Mouse (Mus musculus): ENCODE results near the gene Haus6. TPM values are rescaled to one million over a fixed set of nuclear protein-coding genes. Genes with fewer than 3 reads are reported as not detected.
A peak's percentile ranks its signal among the peaks of the same experiment; 100 is the strongest.

Haus6 gene
- polyA plus RNA-seq, 1 experiment from 2014 or later = 6.3 TPM

DNA sequence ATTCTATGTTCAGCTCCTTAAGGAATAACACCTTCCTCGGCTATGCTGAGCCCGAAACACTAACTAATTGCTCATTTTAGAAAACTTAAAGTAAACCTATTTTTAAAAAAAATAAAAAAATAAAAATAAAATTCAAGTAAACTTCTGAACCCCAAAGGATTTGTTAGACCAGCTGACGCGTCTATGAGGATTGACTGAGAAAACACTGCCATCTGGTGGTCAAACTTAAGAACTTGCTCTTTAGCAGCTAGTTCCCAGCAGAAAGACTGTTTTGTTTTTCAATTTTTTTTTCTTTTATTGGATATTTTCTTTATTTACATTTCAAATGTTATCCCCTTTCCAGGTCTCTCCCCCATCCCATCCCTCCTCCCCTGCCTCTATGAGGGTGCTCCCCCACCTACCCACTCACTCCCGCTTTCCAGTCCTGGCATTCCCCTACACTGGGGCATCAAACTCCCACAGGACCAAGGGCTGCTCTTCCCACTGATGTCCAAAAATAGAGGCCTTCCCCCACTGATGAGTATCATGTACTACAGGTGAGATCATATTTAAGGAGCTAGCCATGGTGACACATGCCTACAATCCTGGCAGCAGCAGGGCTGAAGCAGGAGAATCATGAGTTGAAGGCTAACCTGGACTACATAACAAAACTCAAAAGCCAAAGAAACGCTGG lies 56.7 kb downstream of the Haus6 start:
- Histone ChIP-seq H3K27me3 (ENCODE audit: control insufficient read depth, insufficient read depth, low read length) (no peaks in the 10 kb centered on the region), H3K9ac (replicated peaks; ENCODE audit: low read depth, low read length) (no peak overlapping the region), H3K4me3 (ENCODE audit: low read depth, low read length) (no peak overlapping the region), H3K9me3 (ENCODE audit: control insufficient read depth, low read length) (no peaks in the 10 kb centered on the region), H3K4me2 (ENCODE audit: low read depth, low read length) (no peak overlapping the region), H3K36me3 (ENCODE audit: control insufficient read depth, insufficient read depth, low read length) (no peaks in the 10 kb centered on the region), H3K27ac (ENCODE audit: low read depth, low read length) (no peak overlapping the region), H3K4me1 (ENCODE audit: control insufficient read depth, insufficient read depth, low read length) (no peaks in the 10 kb centered on the region)
- WGBS = 29% methylated on average over 6 of the region's 6 CpGs
- ATAC-seq (ENCODE audit: low read depth) = peak; percentile 54; the same call in 1 of the 2 replicates

DNA sequence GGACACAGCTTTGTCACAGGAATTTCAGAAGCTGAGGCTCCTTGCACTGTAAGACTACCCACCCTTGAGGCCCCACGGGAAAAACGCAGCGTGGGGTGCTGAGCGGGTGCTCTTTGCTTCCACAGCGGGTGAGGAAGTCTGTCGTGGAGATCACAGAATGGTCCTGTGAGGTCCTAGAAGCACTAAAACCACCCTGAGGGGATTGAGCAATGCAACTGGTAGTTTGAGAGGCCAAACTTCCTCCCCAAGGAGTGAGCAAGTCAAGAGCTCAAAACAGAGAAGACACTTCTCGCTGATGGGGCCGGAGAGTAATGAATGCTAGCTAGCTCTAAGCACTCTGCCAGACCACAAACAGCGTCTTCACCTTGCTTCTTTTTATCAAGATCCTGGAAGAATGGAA lies 63.5 kb downstream of the Haus6 start:
- no peak overlapping the region for H3K4me2 ChIP-seq (ENCODE audit: low read depth, low read length)
- H3K9ac ChIP-seq (replicated peaks; ENCODE audit: low read depth, low read length) = no peak overlapping the region
- no peak for ATAC-seq (ENCODE audit: low read depth)
- no peak overlapping the region for H3K4me3 ChIP-seq (ENCODE audit: low read depth, low read length)
- no peaks in the 10 kb centered on the region for H3K9me3 ChIP-seq (ENCODE audit: control insufficient read depth, low read length)
- H3K36me3 ChIP-seq (ENCODE audit: control insufficient read depth, insufficient read depth, low read length) = no peaks in the 10 kb centered on the region
- H3K27me3 ChIP-seq (ENCODE audit: control insufficient read depth, insufficient read depth, low read length) = no peaks in the 10 kb centered on the region
- H3K4me1 ChIP-seq (ENCODE audit: control insufficient read depth, insufficient read depth, low read length) = peaks cover 13% of the 10 kb centered on the region
- H3K27ac ChIP-seq (ENCODE audit: low read depth, low read length) = no peak overlapping the region
- WGBS = 85% methylated on average over 9 of the region's 9 CpGs

DNA sequence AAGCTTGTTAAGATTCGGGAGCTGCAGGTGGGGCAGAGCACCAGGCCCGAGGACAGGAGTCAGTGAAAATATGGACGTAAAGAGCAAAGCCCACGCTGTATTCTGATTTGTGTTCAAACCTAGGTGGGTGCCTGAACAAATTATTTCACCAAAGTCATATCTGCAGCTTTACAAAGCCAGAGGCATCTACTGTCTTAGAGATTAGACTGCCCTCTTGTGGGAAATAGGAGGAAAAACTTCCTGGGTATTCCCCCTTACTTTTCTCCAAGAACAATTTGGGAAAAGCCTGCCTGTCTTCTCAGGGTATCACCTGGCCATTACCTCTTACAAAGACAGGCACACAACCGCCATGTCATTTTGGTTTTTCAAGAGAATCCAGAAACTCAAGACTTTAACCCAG lies 66.2 kb downstream of the Haus6 start:
- H3K4me3 ChIP-seq (ENCODE audit: low read depth, low read length) = no peak overlapping the region
- peaks cover 13% of the 10 kb centered on the region for H3K4me1 ChIP-seq (ENCODE audit: control insufficient read depth, insufficient read depth, low read length)
- no peak overlapping the region for H3K4me2 ChIP-seq (ENCODE audit: low read depth, low read length)
- no peaks in the 10 kb centered on the region for H3K27me3 ChIP-seq (ENCODE audit: control insufficient read depth, insufficient read depth, low read length)
- H3K27ac ChIP-seq (ENCODE audit: low read depth, low read length) = no peak overlapping the region
- H3K9ac ChIP-seq (replicated peaks; ENCODE audit: low read depth, low read length) = no peak overlapping the region
- WGBS = 47% methylated on average over 5 of the region's 5 CpGs
- 0 out of 2 replicates have a peak, but pooled peaks have one; percentile 45 for ATAC-seq (ENCODE audit: low read depth)
- H3K36me3 ChIP-seq (ENCODE audit: control insufficient read depth, insufficient read depth, low read length) = no peaks in the 10 kb centered on the region
- no peaks in the 10 kb centered on the region for H3K9me3 ChIP-seq (ENCODE audit: control insufficient read depth, low read length)

DNA sequence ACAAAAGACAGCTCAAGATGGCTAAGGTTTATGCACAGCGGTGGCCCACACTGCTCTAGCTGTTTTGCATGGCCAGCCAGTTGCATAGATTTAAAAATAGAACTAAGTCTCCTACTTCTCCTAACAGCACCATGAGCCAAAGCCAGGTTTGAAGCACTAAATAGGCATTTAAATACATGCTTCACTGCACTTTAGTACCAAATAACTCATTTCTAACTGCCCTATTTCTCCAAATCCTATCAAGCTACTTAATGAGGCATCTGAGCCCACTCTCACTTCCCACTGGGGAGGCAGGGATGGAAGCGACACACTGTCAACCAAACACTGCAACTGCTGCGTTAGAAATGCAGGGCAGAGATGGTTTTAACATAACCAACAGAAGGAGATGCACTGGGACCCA lies 67.9 kb downstream of the Haus6 start:
- peaks cover 13% of the 10 kb centered on the region for H3K4me1 ChIP-seq (ENCODE audit: control insufficient read depth, insufficient read depth, low read length)
- H3K4me3 ChIP-seq (ENCODE audit: low read depth, low read length) = no peak overlapping the region
- H3K4me2 ChIP-seq (ENCODE audit: low read depth, low read length) = no peak overlapping the region
- 38% methylated on average over 3 of the region's 3 CpGs for WGBS
- peak; percentile 83 for ATAC-seq (ENCODE audit: low read depth)
- H3K9ac ChIP-seq (replicated peaks; ENCODE audit: low read depth, low read length) = no peak overlapping the region
- H3K36me3 ChIP-seq (ENCODE audit: control insufficient read depth, insufficient read depth, low read length) = no peaks in the 10 kb centered on the region
- no peaks in the 10 kb centered on the region for H3K27me3 ChIP-seq (ENCODE audit: control insufficient read depth, insufficient read depth, low read length)
- H3K9me3 ChIP-seq (ENCODE audit: control insufficient read depth, low read length) = no peaks in the 10 kb centered on the region
- no peak overlapping the region for H3K27ac ChIP-seq (ENCODE audit: low read depth, low read length)

DNA sequence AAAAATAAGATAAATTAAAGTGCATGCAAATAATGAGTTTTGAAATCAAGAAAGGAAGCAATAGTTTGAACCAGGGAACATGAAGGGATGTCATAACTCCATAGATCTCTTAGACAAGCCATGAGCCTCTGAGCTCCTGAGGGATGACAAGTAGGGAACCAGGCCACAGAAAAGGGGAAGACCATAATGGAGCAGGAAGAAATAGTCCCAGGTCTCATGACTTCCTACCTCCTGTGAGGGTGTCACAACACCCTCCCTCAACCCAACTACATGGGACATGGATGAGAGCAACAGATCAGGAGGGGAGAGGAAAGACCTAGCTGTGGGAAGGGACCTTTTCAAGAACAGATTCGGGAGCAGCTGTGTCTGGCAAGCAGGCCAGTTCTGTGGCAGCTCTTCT lies 70.3 kb downstream of the Haus6 start:
- peaks cover 13% of the 10 kb centered on the region for H3K4me1 ChIP-seq (ENCODE audit: control insufficient read depth, insufficient read depth, low read length)
- H3K36me3 ChIP-seq (ENCODE audit: control insufficient read depth, insufficient read depth, low read length) = no peaks in the 10 kb centered on the region
- H3K27me3 ChIP-seq (ENCODE audit: control insufficient read depth, insufficient read depth, low read length) = no peaks in the 10 kb centered on the region
- no peak overlapping the region for H3K9ac ChIP-seq (replicated peaks; ENCODE audit: low read depth, low read length)
- 75% methylated on average over 1 of the region's 1 CpGs for WGBS
- no peak overlapping the region for H3K27ac ChIP-seq (ENCODE audit: low read depth, low read length)
- H3K4me3 ChIP-seq (ENCODE audit: low read depth, low read length) = no peak overlapping the region
- no peaks in the 10 kb centered on the region for H3K9me3 ChIP-seq (ENCODE audit: control insufficient read depth, low read length)
- H3K4me2 ChIP-seq (ENCODE audit: low read depth, low read length) = no peak overlapping the region
- ATAC-seq (ENCODE audit: low read depth) = no peak

DNA sequence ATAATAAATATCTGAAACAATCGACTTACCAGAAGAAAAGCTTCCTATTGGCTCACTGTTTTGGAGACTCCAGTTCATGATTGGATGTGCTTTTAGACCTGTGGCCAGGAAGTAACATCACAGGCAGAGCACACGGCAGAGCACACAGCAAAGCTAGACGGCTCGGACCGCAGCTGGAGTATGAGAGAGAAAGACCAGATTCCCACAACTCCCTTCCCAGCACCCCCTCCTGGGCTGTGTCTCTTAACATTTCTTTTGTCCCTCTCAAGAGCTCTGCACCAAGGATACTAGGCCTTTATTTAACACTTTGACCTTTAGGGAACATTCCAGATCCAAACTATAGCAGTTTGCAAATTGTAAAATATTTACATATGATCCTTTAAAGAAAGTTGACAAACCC lies 72.9 kb downstream of the Haus6 start:
- H3K4me2 ChIP-seq (ENCODE audit: low read depth, low read length) = no peak overlapping the region
- no peaks in the 10 kb centered on the region for H3K27me3 ChIP-seq (ENCODE audit: control insufficient read depth, insufficient read depth, low read length)
- H3K4me3 ChIP-seq (ENCODE audit: low read depth, low read length) = no peak overlapping the region
- H3K9ac ChIP-seq (replicated peaks; ENCODE audit: low read depth, low read length) = no peak overlapping the region
- peaks cover 5% of the 10 kb centered on the region; the same call in 1 of the 2 replicates for H3K4me1 ChIP-seq (ENCODE audit: control insufficient read depth, insufficient read depth, low read length)
- WGBS = 94% methylated on average over 5 of the region's 5 CpGs
- no peak for ATAC-seq (ENCODE audit: low read depth)
- no peaks in the 10 kb centered on the region for H3K36me3 ChIP-seq (ENCODE audit: control insufficient read depth, insufficient read depth, low read length)
- H3K9me3 ChIP-seq (ENCODE audit: control insufficient read depth, low read length) = no peaks in the 10 kb centered on the region
- no peak overlapping the region for H3K27ac ChIP-seq (ENCODE audit: low read depth, low read length)

DNA sequence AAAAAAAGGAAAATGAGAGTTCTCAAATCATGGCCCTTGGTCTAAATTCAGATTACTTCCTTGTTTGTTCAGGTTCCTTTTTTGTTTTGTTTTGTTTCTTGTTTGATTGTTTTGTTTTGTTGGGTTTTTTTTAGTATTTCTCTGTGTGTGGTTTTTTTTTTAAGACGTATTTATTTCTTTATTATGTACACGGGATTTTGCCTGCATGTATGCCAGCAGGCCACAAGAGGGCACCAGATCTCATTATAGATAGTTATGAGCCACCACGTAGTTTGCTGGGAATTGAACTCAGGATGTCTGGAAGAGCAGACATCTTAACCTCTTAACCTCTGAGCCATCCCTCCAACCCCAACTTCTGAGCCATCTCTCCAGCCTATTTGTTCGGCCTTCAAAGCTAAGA lies 73.9 kb downstream of the Haus6 start:
- H3K4me2 ChIP-seq (ENCODE audit: low read depth, low read length) = no peak overlapping the region
- no peaks in the 10 kb centered on the region for H3K4me1 ChIP-seq (ENCODE audit: control insufficient read depth, insufficient read depth, low read length)
- no peak for ATAC-seq (ENCODE audit: low read depth)
- 48% methylated on average over 4 of the region's 4 CpGs for WGBS
- no peaks in the 10 kb centered on the region for H3K9me3 ChIP-seq (ENCODE audit: control insufficient read depth, low read length)
- no peak overlapping the region for H3K27ac ChIP-seq (ENCODE audit: low read depth, low read length)
- no peak overlapping the region for H3K9ac ChIP-seq (replicated peaks; ENCODE audit: low read depth, low read length)
- no peak overlapping the region for H3K4me3 ChIP-seq (ENCODE audit: low read depth, low read length)
- H3K27me3 ChIP-seq (ENCODE audit: control insufficient read depth, insufficient read depth, low read length) = no peaks in the 10 kb centered on the region
- no peaks in the 10 kb centered on the region for H3K36me3 ChIP-seq (ENCODE audit: control insufficient read depth, insufficient read depth, low read length)

DNA sequence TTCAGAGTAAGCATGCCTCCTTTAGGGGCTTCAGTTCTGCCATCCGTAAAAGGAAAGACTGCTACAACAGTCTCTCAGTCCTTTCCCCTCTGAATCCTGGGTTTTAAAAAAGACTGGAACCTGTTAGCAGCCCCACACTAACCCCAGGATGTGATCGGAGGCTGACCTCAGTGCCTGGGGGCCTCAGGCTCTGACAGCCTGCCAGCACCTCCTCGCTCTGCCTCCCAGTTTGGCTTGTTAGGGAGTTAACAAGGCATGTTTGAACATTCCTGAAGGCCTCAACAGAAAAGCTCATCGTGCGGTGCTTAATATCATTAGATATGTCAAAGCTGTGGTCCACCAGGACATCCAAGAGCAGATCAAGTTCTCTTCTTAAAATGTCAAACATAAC lies 77.8 kb downstream of the Haus6 start:
- Histone ChIP-seq H3K27ac (ENCODE audit: low read depth, low read length) (no peak overlapping the region), H3K4me2 (ENCODE audit: low read depth, low read length) (no peak overlapping the region), H3K4me3 (ENCODE audit: low read depth, low read length) (no peak overlapping the region), H3K9ac (replicated peaks; ENCODE audit: low read depth, low read length) (no peak overlapping the region), H3K27me3 (ENCODE audit: control insufficient read depth, insufficient read depth, low read length) (no peaks in the 10 kb centered on the region), H3K36me3 (ENCODE audit: control insufficient read depth, insufficient read depth, low read length) (no peaks in the 10 kb centered on the region), H3K4me1 (ENCODE audit: control insufficient read depth, insufficient read depth, low read length) (no peaks in the 10 kb centered on the region), H3K9me3 (ENCODE audit: control insufficient read depth, low read length) (no peaks in the 10 kb centered on the region)
- no peak for ATAC-seq (ENCODE audit: low read depth)
- WGBS = 67% methylated on average over 5 of the region's 5 CpGs

DNA sequence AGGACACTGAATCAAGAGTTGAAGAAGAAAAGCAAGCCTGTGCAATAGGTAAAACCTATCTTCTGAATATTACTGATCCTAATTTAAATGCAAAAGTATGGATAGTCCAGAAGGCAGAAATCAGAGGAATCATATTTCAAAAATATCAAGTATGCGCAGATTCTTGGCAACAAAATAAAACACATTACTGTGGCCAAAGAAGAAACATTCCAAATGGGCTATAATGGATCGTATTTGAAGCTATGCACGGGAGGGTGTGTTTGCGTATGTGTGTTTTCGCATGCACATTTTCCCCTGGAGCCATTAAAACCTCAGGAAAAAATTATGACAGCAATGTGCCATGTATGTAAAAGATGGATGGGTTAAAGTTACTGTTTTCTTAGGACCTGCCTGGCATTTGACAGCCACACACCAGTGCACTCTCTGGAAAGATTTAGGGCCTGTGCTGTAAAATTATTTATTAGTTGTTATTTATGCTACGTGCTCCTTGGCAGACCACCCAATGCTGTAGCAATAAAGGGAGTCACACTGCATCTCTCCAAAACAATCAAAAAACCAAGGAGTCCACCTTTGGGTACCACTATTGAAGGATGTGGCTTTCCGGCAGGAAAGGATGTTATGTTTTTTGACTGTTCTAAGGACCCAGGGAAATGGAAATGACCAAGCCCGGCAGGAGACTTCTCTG lies 78.3 kb downstream of the Haus6 start:
- no peak overlapping the region for H3K4me3 ChIP-seq (ENCODE audit: low read depth, low read length)
- ATAC-seq (ENCODE audit: low read depth) = peak; percentile 58; the same call in 1 of the 2 replicates
- no peak overlapping the region for H3K27ac ChIP-seq (ENCODE audit: low read depth, low read length)
- whole genome bisulfite sequencing = 63% methylated on average over 8 of the region's 8 CpGs
- no peak overlapping the region for H3K9ac ChIP-seq (replicated peaks; ENCODE audit: low read depth, low read length)
- H3K4me1 ChIP-seq (ENCODE audit: control insufficient read depth, insufficient read depth, low read length) = no peaks in the 10 kb centered on the region
- H3K36me3 ChIP-seq (ENCODE audit: control insufficient read depth, insufficient read depth, low read length) = no peaks in the 10 kb centered on the region
- H3K4me2 ChIP-seq (ENCODE audit: low read depth, low read length) = no peak overlapping the region
- no peaks in the 10 kb centered on the region for H3K27me3 ChIP-seq (ENCODE audit: control insufficient read depth, insufficient read depth, low read length)
- H3K9me3 ChIP-seq (ENCODE audit: control insufficient read depth, low read length) = no peaks in the 10 kb centered on the region
